Mouse (Mus musculus): ENCODE data around the gene Ehmt1.

Gene Ehmt1

GRCm38 (mm10) chr2:24787250-24787649, 132.2 kb downstream of the Ehmt1 start:
- DNase-seq, result no peak

DNA sequence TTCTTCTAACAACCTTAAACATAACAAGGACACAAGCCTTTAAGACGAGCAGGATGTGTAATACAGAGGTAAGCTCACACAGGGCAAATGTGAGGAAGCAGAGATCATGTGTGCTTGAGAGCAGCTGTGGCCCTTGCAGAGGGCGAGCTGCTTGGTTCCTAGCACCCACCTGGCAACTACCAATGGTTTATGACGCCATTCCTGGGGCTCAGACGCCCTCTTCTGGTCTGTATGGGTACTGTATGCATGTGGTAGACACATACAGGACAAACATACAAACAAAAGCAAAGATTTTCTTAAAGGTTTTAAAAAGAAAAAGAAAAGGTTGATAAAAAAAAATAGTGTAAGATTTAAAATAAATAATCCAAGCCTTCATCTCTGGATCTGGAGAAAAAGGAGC, 138.2 kb downstream of the Ehmt1 start:
- DNase-seq, result no peak

DNA sequence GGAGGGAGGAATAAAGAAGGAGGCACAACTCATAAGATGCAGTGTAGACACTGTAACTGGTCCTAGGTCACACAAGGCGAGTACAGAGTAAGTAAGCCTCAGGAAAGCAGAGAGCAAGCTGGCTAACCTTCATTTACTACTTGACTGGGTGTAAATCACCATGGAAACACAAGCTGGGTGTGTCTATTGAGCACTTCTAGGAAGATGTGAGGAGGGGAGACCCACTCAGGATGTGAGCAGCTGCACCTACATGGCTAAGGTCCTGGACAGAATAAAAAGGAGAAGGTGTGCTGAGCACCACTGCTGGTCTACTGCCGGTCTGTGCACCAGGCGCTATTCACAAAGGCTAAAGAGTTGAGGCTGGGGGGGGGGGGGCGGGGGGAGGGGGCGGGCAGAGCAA, 142.6 kb downstream of the Ehmt1 start:
- DNase-seq, result no peak

- DNase-seq, result no peak
Observed at GRCm38 (mm10) chr2:24775951-24776587, 143.3 kb downstream of the Ehmt1 start.

GRCm38 (mm10) chr2:24774832-24775231, 144.6 kb downstream of the Ehmt1 start:
- DNase-seq, result peak; percentile 28

DNA sequence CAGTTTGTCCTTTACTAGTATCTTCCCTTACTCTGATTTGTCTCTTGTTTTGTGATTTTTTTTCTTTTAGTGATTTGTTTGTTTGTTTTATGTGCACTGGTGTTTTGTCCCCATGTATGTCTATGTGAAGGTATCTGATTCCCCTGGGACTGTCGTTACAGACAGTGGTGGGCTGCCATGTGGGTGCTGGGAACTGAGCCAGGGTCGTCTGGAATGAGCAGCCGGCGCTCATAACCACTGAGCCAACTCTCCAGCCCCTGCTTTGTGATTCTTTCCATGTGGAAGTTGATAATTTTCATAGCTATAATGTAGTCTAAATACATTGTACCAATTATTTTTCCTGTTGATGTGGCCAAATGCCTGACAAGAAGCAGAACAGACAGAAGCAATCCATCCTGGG, 148.6 kb downstream of the Ehmt1 start:
- no peak for DNase-seq

- DNase-seq, result peak; percentile 94
Observed at GRCm38 (mm10) chr2:24763115-24763557, 156.3 kb downstream of the Ehmt1 start, which contains the start of gene Cacna1b. Gene Cacna1b, minus strand, starts transcription at chr2:24763152.

- peak; percentile 64 for DNase-seq
Observed at GRCm38 (mm10) chr2:24762446-24762960, 156.9 kb downstream of the Ehmt1 start.

DNA sequence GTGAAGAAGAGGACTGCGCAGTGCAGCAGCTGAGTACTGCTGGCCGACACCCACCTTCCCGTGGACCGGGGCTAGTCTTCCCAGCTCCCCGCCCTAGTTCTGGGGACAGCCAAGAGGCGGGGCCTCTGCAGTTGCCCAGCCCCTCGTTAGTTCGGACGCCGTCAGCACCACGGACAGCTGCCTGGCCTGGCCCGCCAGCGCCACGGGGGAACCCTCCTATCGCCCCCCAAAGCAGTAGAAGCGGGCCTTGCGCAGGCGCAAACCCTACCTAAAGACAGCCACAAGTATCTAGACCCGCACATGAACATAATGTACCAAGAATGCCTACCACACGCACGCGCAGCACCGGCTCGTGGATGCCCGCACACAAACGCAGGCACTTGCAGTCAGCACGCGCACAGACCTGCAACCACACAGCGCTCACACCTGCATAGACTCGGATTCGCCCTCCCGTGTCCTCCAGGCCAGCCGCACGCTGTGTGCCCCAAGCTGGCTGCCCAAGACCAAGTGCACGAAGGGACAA, 157.4 kb downstream of the Ehmt1 start:
- peak; percentile 65 for DNase-seq

- DNase-seq, result peak; percentile 58
Observed at GRCm38 (mm10) chr2:24755276-24755675, 164.1 kb downstream of the Ehmt1 start.

- DNase-seq, result no peak
Observed at GRCm38 (mm10) chr2:24752599-24752998, 166.8 kb downstream of the Ehmt1 start.

- no peak for DNase-seq
Observed at GRCm38 (mm10) chr2:24750051-24750450, 169.4 kb downstream of the Ehmt1 start.

DNA sequence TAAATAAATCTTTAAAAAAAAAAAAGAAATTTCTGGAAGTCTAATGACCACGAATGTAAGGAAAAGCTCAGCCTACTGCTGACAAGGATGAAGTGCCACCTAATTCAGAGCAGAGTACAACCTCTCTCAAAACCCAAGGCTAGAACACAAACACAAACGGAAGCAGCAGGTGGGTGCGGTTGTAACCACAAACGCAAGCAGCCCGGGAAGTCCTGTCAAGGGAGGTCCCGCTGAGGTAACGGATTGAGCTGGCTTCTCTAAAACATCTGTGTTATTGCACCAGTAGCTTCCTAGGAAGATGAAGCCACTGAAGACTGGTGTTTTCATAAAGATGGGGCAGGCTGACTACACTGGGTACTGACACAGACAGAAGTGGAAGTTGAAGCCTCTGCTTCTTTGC, 171.5 kb downstream of the Ehmt1 start:
- DNase-seq, result no peak

All from right cerebral cortex, postnatal 14 days (tissue).